Mouse (Mus musculus): ENCODE data around the gene E130114P18Rik. TPM values are rescaled to one million over a fixed set of nuclear protein-coding genes. Genes with fewer than 3 reads are reported as not detected.

The E130114P18Rik gene
- total and polyA plus RNA-seq, 2 experiments from 2014 or later = 13.5 to 13.7 TPM

DNA sequence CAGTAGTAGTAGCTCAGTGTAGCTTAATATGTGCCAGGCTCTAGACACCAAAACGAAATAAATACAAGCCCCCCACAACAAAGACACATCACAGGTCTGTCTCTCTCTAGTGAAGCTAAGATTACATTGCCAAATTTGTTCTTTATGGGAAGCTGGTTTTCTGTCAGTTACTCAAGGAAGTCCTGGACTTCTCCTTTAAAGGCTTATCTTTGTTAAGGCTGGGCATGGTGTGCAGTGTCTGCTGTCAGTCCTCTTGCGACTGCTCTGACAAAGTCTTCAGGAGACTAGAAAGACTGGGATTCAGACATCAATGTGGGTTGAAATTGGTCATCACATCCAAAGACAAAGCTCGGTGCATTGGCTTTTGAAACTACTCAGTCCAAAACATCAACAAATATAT, 31.0 kb upstream of the E130114P18Rik start:
- ATAC-seq (ENCODE audit: low FRiP score) (no peak), DNase-seq (ENCODE audit: low spot score) (no peak)
- H3K27ac ChIP-seq (ENCODE audit: low read depth, low read length) = no peak overlapping the region
- no peak overlapping the region for H3K9ac ChIP-seq (replicated peaks; ENCODE audit: low read length, poor library complexity, severe bottlenecking)
- whole genome bisulfite sequencing = 86% methylated on average over 3 of the region's 3 CpGs
- no peaks in the 10 kb centered on the region for H3K27me3 ChIP-seq (ENCODE audit: insufficient read depth, low read length)
- no peak overlapping the region for H3K4me2 ChIP-seq (ENCODE audit: low read depth, low read length, poor library complexity, severe bottlenecking)
- H3K4me3 ChIP-seq (ENCODE audit: low read depth, low read length) = no peak overlapping the region
- H3K9me3 ChIP-seq (ENCODE audit: low read length) = no peaks in the 10 kb centered on the region
- H3K36me3 ChIP-seq (ENCODE audit: insufficient read depth, low read length) = no peaks in the 10 kb centered on the region
- H3K4me1 ChIP-seq (ENCODE audit: insufficient read depth, low read length) = no peaks in the 10 kb centered on the region
- TF ChIP-seq CTCF (IDR thresholded peaks at IDR 0.05) = no peak

- Histone ChIP-seq H3K9me3 (ENCODE audit: low read length) (no peaks in the 10 kb centered on the region), H3K4me3 (ENCODE audit: low read depth, low read length) (no peak overlapping the region), H3K36me3 (ENCODE audit: insufficient read depth, low read length) (no peaks in the 10 kb centered on the region), H3K4me2 (ENCODE audit: low read depth, low read length, poor library complexity, severe bottlenecking) (no peak overlapping the region), H3K4me1 (ENCODE audit: insufficient read depth, low read length) (no peaks in the 10 kb centered on the region), H3K27ac (ENCODE audit: low read depth, low read length) (no peak overlapping the region), H3K27me3 (ENCODE audit: insufficient read depth, low read length) (no peaks in the 10 kb centered on the region), H3K9ac (replicated peaks; ENCODE audit: low read length, poor library complexity, severe bottlenecking) (no peak overlapping the region)
- ATAC-seq (ENCODE audit: low FRiP score) (no peak), DNase-seq (ENCODE audit: low spot score) (no peak)
- TF ChIP-seq CTCF (IDR thresholded peaks at IDR 0.05) = no peak
- 83% methylated on average over 2 of the region's 2 CpGs for WGBS
Measured at GRCm38 (mm10) chr4:97806924-97807323, 29.0 kb upstream of the E130114P18Rik start.

DNA sequence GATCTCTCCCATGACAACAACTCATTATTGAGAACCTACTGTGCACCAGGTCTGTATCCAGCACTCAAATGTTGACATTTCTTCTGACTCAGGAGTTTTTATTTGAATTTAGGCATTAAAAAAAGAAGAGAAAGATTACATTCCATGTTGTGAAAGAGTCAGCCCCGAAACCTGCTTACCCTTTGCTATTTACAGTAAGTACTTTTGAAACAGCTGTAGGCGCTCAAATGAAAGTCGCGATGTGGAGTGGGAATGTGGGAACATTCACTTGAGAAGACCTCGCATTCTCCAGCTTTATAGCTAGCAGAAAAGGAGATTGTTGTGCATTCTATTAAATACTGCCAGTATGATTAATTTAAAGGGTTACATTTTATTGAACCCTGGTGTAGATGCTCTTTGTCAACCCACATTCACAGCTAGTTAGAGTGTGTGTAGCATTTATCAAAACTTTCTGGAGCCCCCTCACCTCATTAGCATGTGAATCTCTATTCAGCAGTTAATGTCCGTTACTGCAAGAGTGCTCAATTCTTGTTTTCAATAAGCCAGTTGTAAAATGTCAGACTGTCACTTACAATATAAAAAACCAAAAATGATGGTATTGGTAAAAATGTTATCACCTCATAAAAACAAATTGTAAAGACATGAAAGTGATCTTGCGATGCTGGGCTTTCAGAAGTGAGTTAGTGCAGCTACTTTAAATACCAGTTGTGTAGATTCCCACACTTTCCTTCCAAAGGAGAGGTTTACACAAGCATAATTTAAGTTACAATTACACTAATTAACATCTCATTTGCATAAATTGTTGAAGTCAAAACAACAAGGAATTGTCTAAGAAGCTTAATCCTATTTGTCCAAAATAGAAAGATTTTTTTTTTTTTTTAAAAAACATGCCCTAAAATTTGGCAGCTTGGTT, 28.3 kb upstream of the E130114P18Rik start:
- no peaks in the 10 kb centered on the region for H3K9me3 ChIP-seq (ENCODE audit: low read length)
- 39% methylated on average over 7 of the region's 7 CpGs for WGBS
- no peak overlapping the region for H3K9ac ChIP-seq (replicated peaks; ENCODE audit: low read length, poor library complexity, severe bottlenecking)
- no peaks in the 10 kb centered on the region for H3K4me1 ChIP-seq (ENCODE audit: insufficient read depth, low read length)
- ATAC-seq (ENCODE audit: low FRiP score) (no peak), DNase-seq (ENCODE audit: low spot score) (no peak)
- no peaks in the 10 kb centered on the region for H3K27me3 ChIP-seq (ENCODE audit: insufficient read depth, low read length)
- H3K4me2 ChIP-seq (ENCODE audit: low read depth, low read length, poor library complexity, severe bottlenecking) = no peak overlapping the region
- H3K27ac ChIP-seq (ENCODE audit: low read depth, low read length) = no peak overlapping the region
- no peak for TF ChIP-seq CTCF (IDR thresholded peaks at IDR 0.05)
- no peaks in the 10 kb centered on the region for H3K36me3 ChIP-seq (ENCODE audit: insufficient read depth, low read length)
- no peak overlapping the region for H3K4me3 ChIP-seq (ENCODE audit: low read depth, low read length)

GRCm38 (mm10) chr4:97805255-97805654, 27.4 kb upstream of the E130114P18Rik start:
- H3K27ac ChIP-seq (ENCODE audit: low read depth, low read length) = no peak overlapping the region
- no peaks in the 10 kb centered on the region for H3K27me3 ChIP-seq (ENCODE audit: insufficient read depth, low read length)
- H3K9me3 ChIP-seq (ENCODE audit: low read length) = no peaks in the 10 kb centered on the region
- no peak for DNase-seq (ENCODE audit: low spot score)
- no peaks in the 10 kb centered on the region for H3K36me3 ChIP-seq (ENCODE audit: insufficient read depth, low read length)
- 44% methylated on average over 2 of the region's 2 CpGs for WGBS
- H3K4me1 ChIP-seq (ENCODE audit: insufficient read depth, low read length) = no peaks in the 10 kb centered on the region
- no peak overlapping the region for H3K9ac ChIP-seq (replicated peaks; ENCODE audit: low read length, poor library complexity, severe bottlenecking)
- no peak for TF ChIP-seq CTCF (IDR thresholded peaks at IDR 0.05)
- ATAC-seq (ENCODE audit: low FRiP score) = no peak
- no peak overlapping the region for H3K4me3 ChIP-seq (ENCODE audit: low read depth, low read length)
- no peak overlapping the region for H3K4me2 ChIP-seq (ENCODE audit: low read depth, low read length, poor library complexity, severe bottlenecking)

- Histone ChIP-seq H3K4me2 (ENCODE audit: low read depth, low read length, poor library complexity, severe bottlenecking) (no peak overlapping the region), H3K36me3 (ENCODE audit: insufficient read depth, low read length) (no peaks in the 10 kb centered on the region), H3K4me3 (ENCODE audit: low read depth, low read length) (no peak overlapping the region), H3K4me1 (ENCODE audit: insufficient read depth, low read length) (no peaks in the 10 kb centered on the region), H3K27ac (ENCODE audit: low read depth, low read length) (no peak overlapping the region), H3K9me3 (ENCODE audit: low read length) (no peaks in the 10 kb centered on the region), H3K9ac (replicated peaks; ENCODE audit: low read length, poor library complexity, severe bottlenecking) (no peak overlapping the region), H3K27me3 (ENCODE audit: insufficient read depth, low read length) (no peaks in the 10 kb centered on the region)
- DNase-seq (ENCODE audit: low spot score) = no peak
- TF ChIP-seq CTCF (IDR thresholded peaks at IDR 0.05) = no peak
- no peak for ATAC-seq (ENCODE audit: low FRiP score)
- 69% methylated on average over 5 of the region's 5 CpGs for WGBS
Measured at GRCm38 (mm10) chr4:97804638-97805037, 26.8 kb upstream of the E130114P18Rik start.

DNA sequence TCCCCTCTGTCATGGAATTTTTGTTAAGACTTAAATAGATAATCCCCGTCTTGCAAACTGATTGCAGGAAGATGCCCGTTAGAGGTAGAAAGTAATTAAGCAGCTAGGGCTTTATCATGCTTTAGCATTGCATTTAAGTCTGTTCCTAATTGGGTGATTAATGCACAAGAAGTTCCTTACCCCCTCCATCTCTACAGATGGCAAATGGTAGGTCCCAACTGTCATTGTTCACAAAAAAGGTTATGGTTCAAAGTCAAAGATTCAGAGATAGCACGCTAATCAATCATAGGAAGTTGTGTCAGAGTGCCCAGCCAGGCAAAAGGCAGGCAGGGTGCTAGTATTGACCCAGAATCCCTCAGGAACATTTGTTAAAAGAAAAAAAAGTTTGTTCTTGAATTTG, 25.9 kb upstream of the E130114P18Rik start:
- 84% methylated on average over 3 of the region's 3 CpGs for WGBS

More for the DNA sequence above, 25.9 kb upstream of the E130114P18Rik start:
- Histone ChIP-seq H3K9me3 (ENCODE audit: low read length) (no peaks in the 10 kb centered on the region), H3K4me3 (ENCODE audit: low read depth, low read length) (no peak overlapping the region), H3K4me1 (ENCODE audit: insufficient read depth, low read length) (no peaks in the 10 kb centered on the region), H3K9ac (replicated peaks; ENCODE audit: low read length, poor library complexity, severe bottlenecking) (no peak overlapping the region), H3K27me3 (ENCODE audit: insufficient read depth, low read length) (no peaks in the 10 kb centered on the region), H3K36me3 (ENCODE audit: insufficient read depth, low read length) (no peaks in the 10 kb centered on the region), H3K4me2 (ENCODE audit: low read depth, low read length, poor library complexity, severe bottlenecking) (no peak overlapping the region), H3K27ac (ENCODE audit: low read depth, low read length) (no peak overlapping the region)
- ATAC-seq (ENCODE audit: low FRiP score) = no peak
- no peak for TF ChIP-seq CTCF (IDR thresholded peaks at IDR 0.05)
- no peak for DNase-seq (ENCODE audit: low spot score)
